Mouse (Mus musculus): Measurements from ENCODE around the gene Gtf2e1.

The Gtf2e1 gene

GRCm38 (mm10) chr16:37539611-37540580 lies at the start of gene Gtf2e1, which contains the start of gene Rabl3:
Gene Gtf2e1 (minus strand): TSS chr16:37539789.
Gene Rabl3 (plus strand): TSS chr16:37539885.
- DNase-seq (ENCODE audit: low spot score): peak; percentile 90

DNA sequence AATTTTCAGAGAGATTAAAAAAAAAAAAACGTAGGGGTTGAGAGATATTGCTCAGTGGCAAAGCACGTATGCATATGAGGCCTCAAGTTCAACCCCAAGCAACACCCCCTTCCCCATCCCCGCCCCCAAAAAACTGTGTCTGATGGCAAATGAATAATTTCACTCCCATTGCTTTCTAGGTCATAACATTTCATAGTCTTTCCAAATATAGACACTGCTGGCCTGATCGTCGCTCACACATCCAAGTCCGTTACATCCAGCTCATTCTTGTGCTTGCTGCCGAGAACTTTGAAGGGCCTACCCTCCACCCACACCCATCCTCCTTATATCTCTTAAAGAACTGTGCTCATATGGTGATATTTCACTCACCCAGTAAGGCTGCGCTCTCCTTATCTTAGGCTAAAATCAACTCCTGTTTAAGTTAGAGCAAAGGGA lies 45.6 kb upstream of the Gtf2e1 start:
- DNase-seq (ENCODE audit: low spot score): no peak

- DNase-seq (ENCODE audit: low spot score): no peak
These were observed 44.8 kb upstream of the Gtf2e1 start for GRCm38 (mm10) chr16:37584218-37585035.

DNA sequence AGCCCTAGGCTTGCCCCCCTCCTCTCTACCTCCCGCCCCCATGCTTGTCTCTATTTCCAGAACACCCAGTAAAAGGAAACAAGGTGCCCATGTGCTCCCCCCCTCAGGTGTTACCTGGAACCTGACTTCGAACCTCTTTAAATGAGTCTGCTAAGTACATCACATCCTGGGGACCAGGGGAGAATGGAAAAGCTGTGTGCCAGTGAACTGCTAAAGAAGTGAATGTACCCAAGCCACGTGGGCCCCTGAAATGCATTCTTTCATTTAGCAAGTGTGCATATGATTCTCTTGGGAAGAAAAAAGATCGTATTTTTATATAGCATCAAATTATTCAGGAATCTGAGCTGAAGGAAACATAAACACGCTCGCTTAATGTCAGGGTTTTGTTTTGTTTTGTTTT lies 44.2 kb upstream of the Gtf2e1 start:
- no peak for DNase-seq (ENCODE audit: low spot score)

- DNase-seq (ENCODE audit: low spot score): no peak
These were observed 43.7 kb upstream of the Gtf2e1 start for GRCm38 (mm10) chr16:37583306-37583705.

GRCm38 (mm10) chr16:37581901-37582300 lies 42.3 kb upstream of the Gtf2e1 start:
- no peak for DNase-seq (ENCODE audit: low spot score)

GRCm38 (mm10) chr16:37580651-37581050 lies 41.1 kb upstream of the Gtf2e1 start:
- DNase-seq (ENCODE audit: low spot score): no peak

- DNase-seq (ENCODE audit: low spot score): no peak
These were observed 40.4 kb upstream of the Gtf2e1 start, which contains the start of gene Hgd for GRCm38 (mm10) chr16:37579994-37580393. Gene Hgd (plus strand): TSS chr16:37580153.

GRCm38 (mm10) chr16:37579591-37579990 lies 40.0 kb upstream of the Gtf2e1 start:
- DNase-seq (ENCODE audit: low spot score): no peak

DNA sequence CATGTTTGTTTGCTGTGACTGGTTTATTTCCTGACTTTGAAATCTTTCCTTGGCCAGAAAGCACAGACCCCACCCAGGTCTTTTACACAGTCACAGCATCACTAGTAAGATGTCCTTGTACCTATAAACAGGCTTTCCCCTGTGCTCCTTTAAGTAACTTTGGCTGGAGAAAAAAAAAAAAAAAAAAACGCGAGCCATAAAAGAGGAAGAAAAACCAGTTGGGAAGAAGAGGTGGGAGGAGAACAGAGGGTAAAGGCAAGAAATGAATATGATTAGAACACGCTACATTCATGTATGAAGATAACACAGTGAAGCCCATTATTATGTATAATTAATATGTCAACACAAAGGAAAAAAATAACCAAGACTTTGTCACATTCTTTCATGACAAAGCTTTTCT lies 35.7 kb upstream of the Gtf2e1 start:
- no peak for DNase-seq (ENCODE audit: low spot score)

- no peak for DNase-seq (ENCODE audit: low spot score)
These were observed 33.5 kb upstream of the Gtf2e1 start for GRCm38 (mm10) chr16:37573061-37573460.

GRCm38 (mm10) chr16:37572117-37572754 lies 32.6 kb upstream of the Gtf2e1 start:
- DNase-seq (ENCODE audit: low spot score): no peak

DNA sequence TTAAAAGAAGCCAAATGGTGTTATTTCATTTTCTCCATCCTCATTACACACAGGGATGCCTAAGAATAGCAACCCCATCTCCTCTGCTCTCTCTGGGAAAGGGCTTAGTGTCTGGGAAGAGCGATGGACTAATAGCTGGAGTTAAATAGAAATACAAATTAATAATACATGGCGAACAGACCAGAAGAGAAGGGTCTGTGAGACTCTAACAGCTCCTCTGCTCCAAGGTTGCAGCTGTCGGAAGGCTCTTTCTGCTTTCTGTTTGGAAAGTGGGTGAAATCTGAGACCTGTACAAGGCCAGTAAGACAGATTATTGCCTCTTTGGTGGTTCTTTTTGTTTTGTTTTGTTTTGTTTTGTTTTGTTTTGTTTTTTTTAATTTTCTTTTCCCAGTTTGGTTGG lies 32.0 kb upstream of the Gtf2e1 start:
- no peak for DNase-seq (ENCODE audit: low spot score)

- no peak for DNase-seq (ENCODE audit: low spot score)
These were observed 27.8 kb upstream of the Gtf2e1 start for GRCm38 (mm10) chr16:37567113-37568050.

DNA sequence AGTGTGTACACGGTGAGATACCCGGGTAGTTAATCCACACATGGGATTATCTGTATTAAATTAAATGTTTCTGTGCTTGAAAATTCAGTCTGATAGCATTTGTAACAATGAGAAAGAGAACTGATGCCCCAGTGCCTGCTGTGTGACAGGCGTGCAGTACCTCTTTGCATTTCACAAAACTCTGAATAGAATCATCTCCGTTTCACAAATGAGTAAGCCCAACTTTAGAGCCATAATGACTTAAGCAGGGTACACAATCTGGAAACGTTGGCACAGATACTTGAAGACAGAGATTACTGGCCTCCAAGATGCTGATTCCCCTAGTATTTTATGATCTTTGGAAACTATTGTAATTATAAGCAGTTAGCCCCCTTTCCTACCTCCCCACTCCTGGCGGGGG lies 26.5 kb upstream of the Gtf2e1 start:
- DNase-seq (ENCODE audit: low spot score): no peak

DNA sequence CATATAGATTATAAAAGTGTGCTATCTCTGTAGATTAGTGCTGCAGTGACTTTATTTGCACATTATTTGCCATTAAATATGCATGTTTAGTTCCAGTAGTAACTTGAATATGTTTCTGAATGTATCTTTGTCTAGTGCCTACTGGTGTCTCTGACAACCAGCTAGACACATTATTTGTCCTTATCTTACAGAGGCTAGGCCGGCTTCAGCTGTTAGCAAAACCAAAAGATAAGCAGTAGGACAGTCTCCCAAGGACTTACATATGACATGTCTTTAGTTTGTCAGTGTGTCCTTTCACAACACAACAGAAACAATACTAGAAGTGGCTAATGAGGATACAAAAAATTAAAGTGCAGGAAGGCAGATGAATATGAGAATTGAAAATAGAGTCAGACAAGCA lies 25.5 kb upstream of the Gtf2e1 start:
- no peak for DNase-seq (ENCODE audit: low spot score)

GRCm38 (mm10) chr16:37562961-37563360 lies 23.4 kb upstream of the Gtf2e1 start:
- DNase-seq (ENCODE audit: low spot score): no peak

GRCm38 (mm10) chr16:37562414-37562813 lies 22.8 kb upstream of the Gtf2e1 start:
- no peak for DNase-seq (ENCODE audit: low spot score)

GRCm38 (mm10) chr16:37552824-37553223 lies 13.2 kb upstream of the Gtf2e1 start:
- no peak for DNase-seq (ENCODE audit: low spot score)

DNA sequence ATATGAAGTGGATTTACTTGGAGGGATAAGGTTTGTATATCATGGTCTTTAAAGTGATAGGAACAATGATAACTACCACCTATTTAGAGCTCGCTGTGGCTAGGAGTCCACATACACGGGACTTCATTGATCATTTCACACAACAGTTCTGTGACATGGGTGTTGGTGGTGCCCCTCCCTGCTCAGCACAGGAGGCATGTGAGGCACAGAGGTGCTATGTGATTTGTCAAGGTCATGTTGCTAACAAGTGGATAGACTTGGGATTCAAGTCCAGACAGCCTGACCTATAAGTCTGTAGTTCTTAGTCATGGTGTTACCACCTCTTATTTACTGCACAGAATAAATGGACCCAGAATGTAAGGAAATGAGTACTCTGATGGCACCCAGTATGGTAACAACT lies 11.4 kb upstream of the Gtf2e1 start:
- no peak for DNase-seq (ENCODE audit: low spot score)

DNA sequence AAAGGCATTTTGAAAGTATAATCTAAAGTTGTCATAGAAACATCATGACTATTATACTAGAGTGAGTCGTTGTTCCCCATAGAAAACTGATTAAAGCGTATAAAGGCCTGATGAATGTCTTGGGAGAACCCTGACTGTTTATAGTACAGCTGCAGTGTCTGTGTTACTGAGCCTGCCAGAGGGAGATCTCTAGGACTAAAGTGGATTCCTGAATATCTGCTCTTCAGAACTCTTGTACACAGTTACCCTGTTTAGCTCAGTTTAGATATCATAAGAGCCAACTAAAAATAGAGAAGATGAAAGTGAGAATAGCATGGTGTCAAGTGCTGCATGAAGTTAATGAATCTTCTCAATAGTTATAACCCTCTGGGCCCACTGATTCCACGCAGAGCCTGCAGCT lies 10.7 kb upstream of the Gtf2e1 start:
- no peak for DNase-seq (ENCODE audit: low spot score)
